In genomic region chr11:94544422-94544821, GRCm38 (mm10) we compare ENCODE assay signal across 9 mouse cellular contexts. TPM values are rescaled to one million over a fixed set of nuclear protein-coding genes. Genes with fewer than 3 reads are reported as not detected.
DNase-seq lines count a peak whose midpoint lies in the region; ATAC-seq lines count a peak whose summit lies in the region.
"Had no signal": no experiment of that assay in that cellular context is flagged by ENCODE, and none has a peak within 500 bp of the region (broad histone marks: within the 10 kb centered on the region; RNA-seq: fewer than 3 reads in every experiment).

No protein-coding gene starts in this region.

- 48% methylated on average over 18 of the region's 18 CpGs for WGBS in heart, embryonic 10.5 days
- WGBS in forebrain, embryonic 16.5 days = 45% methylated on average over 18 of the region's 18 CpGs
- 51% methylated on average over 18 of the region's 18 CpGs for WGBS in limb, embryonic 13.5 days

- ATAC-seq in forebrain, embryonic 16.5 days = no peak
- ATAC-seq in limb, embryonic 13.5 days (ENCODE audit: low FRiP score, low read depth) = no peak

- peak overlapping the region; percentile 45 for H3K4me3 ChIP-seq in heart, embryonic 10.5 days
- no peak overlapping the region for H3K4me3 ChIP-seq in forebrain, embryonic 16.5 days (replicated peaks; ENCODE audit: low read length)
- peak overlapping the region; percentile 19; the same call in 1 of the 2 replicates for H3K4me3 ChIP-seq in limb, embryonic 13.5 days

- peak overlapping the region; percentile 34 for H3K4me2 ChIP-seq in forebrain, embryonic 16.5 days (ENCODE audit: low read length)
- peak overlapping the region; percentile 54 for H3K4me2 ChIP-seq in limb, embryonic 13.5 days (replicated peaks)

- H3K9ac ChIP-seq in forebrain, embryonic 16.5 days (replicated peaks; ENCODE audit: low read depth, low read length) = no peak overlapping the region
- peak overlapping the region; percentile 48; the same call in 1 of the 2 replicates for H3K9ac ChIP-seq in limb, embryonic 13.5 days

- peak overlapping the region; percentile 37; the same call in 1 of the 2 replicates for H3K27ac ChIP-seq in heart, embryonic 10.5 days
- H3K27ac ChIP-seq in forebrain, embryonic 16.5 days (ENCODE audit: low read length) = no peak overlapping the region
- H3K27ac ChIP-seq in limb, embryonic 13.5 days = no peak overlapping the region

- H3K27me3 ChIP-seq in heart, embryonic 10.5 days (ENCODE audit: insufficient read depth, poor library complexity, severe bottlenecking) = no peaks in the 10 kb centered on the region
- H3K27me3 ChIP-seq in forebrain, embryonic 16.5 days (replicated peaks; ENCODE audit: control insufficient read depth, insufficient read depth, low read length) = no peaks in the 10 kb centered on the region
- H3K27me3 ChIP-seq in limb, embryonic 13.5 days = no peaks in the 10 kb centered on the region

- peaks cover 23% of the 10 kb centered on the region for H3K4me1 ChIP-seq in heart, embryonic 10.5 days
- H3K4me1 ChIP-seq in forebrain, embryonic 16.5 days (replicated peaks; ENCODE audit: control insufficient read depth, insufficient read depth, low read length) = peaks cover 14% of the 10 kb centered on the region
- peaks cover 21% of the 10 kb centered on the region for H3K4me1 ChIP-seq in limb, embryonic 13.5 days

- no peaks in the 10 kb centered on the region for H3K9me3 ChIP-seq in heart, embryonic 10.5 days
- H3K9me3 ChIP-seq in forebrain, embryonic 16.5 days (ENCODE audit: control insufficient read depth, low read length) = no peaks in the 10 kb centered on the region
- H3K9me3 ChIP-seq in limb, embryonic 13.5 days = no peaks in the 10 kb centered on the region

- no peak for DNase-seq in heart, embryonic 10.5 days (ENCODE audit: low spot score)
- DNase-seq in heart, postnatal 25 days (ENCODE audit: low spot score) = no peak
- DNase-seq in cerebellum, adult 8-10 months = peak; percentile 43
- DNase-seq in yolk sac, embryonic 10.5 days (ENCODE audit: low spot score) = no peak
- no peak for DNase-seq in layer of hippocampus, postnatal 36 days
- DNase-seq in thymus, postnatal 14 days = no peak

- peaks cover 8% of the 10 kb centered on the region; the same call in 1 of the 2 replicates for H3K36me3 ChIP-seq in heart, embryonic 10.5 days
- 0 out of 2 replicates have a peak, but pooled peaks cover 3% of the 10 kb centered on the region for H3K36me3 ChIP-seq in forebrain, embryonic 16.5 days (ENCODE audit: control insufficient read depth, insufficient read depth)
- peaks cover 12% of the 10 kb centered on the region for H3K36me3 ChIP-seq in limb, embryonic 13.5 days

- intact Hi-C loops in heart, postnatal 25 days (cut with DNase I) = loop anchor here (5.0 kb wide), 1 partner anchor 127 kb away; no protein-coding TSS in a partner anchor

RNA-seq across cellular contexts. Expression of gene Rsad1, which starts 4.6 kb away (rescaled TPM):
- 3.2 and 6.9 TPM in 2 replicates for polyA plus RNA-seq in heart, embryonic 10.5 days (2016; fragmentation: Nextera tagmentation; extraction: Ambion mirVana)
- total RNA-seq in heart, postnatal 25 days (2021) = 10 to 100 TPM; 11.3 to 11.5 TPM
- 6.6 and 6.7 TPM in 2 replicates for polyA plus RNA-seq in forebrain, embryonic 16.5 days (2015; fragmentation: Nextera tagmentation; extraction: Ambion mirVana)
- 4.8 and 6.4 TPM in 2 replicates for polyA plus RNA-seq in limb, embryonic 13.5 days (2015; fragmentation: Nextera tagmentation; extraction: Ambion mirVana)
- total RNA-seq in layer of hippocampus, postnatal 36 days (2021) = 1 to 10 TPM; 9.0 to 9.8 TPM

RNA-seq across cellular contexts. Expression of gene Chad, which starts 20.4 kb away (rescaled TPM):
- 0.11 and 0.28 TPM in 2 replicates for polyA plus RNA-seq in heart, embryonic 10.5 days (2016; fragmentation: Nextera tagmentation; extraction: Ambion mirVana)
- total RNA-seq in heart, postnatal 25 days (2021) = 1 to 10 TPM; 1.5 TPM
- polyA plus RNA-seq in forebrain, embryonic 16.5 days (2015; fragmentation: Nextera tagmentation; extraction: Ambion mirVana) = 0.24 and 0.52 TPM in 2 replicates
- polyA plus RNA-seq in limb, embryonic 13.5 days (2015; fragmentation: Nextera tagmentation; extraction: Ambion mirVana) = 14.1 and 17.3 TPM in 2 replicates
- under 1 TPM; 0.27 to 0.53 TPM for total RNA-seq in layer of hippocampus, postnatal 36 days (2021)

RNA-seq across cellular contexts. Expression of gene Mycbpap, which starts 22.9 kb away (rescaled TPM):
- 9.3 and 12.5 TPM in 2 replicates for polyA plus RNA-seq in heart, embryonic 10.5 days (2016; fragmentation: Nextera tagmentation; extraction: Ambion mirVana)
- total RNA-seq in heart, postnatal 25 days (2021) = 1 to 10 TPM in 1 of 2 experiments, under 1 TPM in 1; 0.68 to 1.1 TPM
- 1.9 and 2.6 TPM in 2 replicates for polyA plus RNA-seq in forebrain, embryonic 16.5 days (2015; fragmentation: Nextera tagmentation; extraction: Ambion mirVana)
- 3.8 and 4.4 TPM in 2 replicates for polyA plus RNA-seq in limb, embryonic 13.5 days (2015; fragmentation: Nextera tagmentation; extraction: Ambion mirVana)
- total RNA-seq in layer of hippocampus, postnatal 36 days (2021) = 1 to 10 TPM; 2.8 to 3.6 TPM
- polyA plus RNA-seq: liver, embryonic 16.5 days had no signal

RNA-seq across cellular contexts. Expression of gene Epn3, which starts 44.6 kb away (rescaled TPM):
- 7.7 and 14.2 TPM in 2 replicates for polyA plus RNA-seq in heart, embryonic 10.5 days (2016; fragmentation: Nextera tagmentation; extraction: Ambion mirVana)
- 10 to 100 TPM; 26.7 to 29.7 TPM for total RNA-seq in heart, postnatal 25 days (2021)
- 0.26 and 0.35 TPM in 2 replicates for polyA plus RNA-seq in forebrain, embryonic 16.5 days (2015; fragmentation: Nextera tagmentation; extraction: Ambion mirVana)
- 3.1 TPM in 2 replicates for polyA plus RNA-seq in limb, embryonic 13.5 days (2015; fragmentation: Nextera tagmentation; extraction: Ambion mirVana)
- 1 to 10 TPM; 1.4 to 1.8 TPM for total RNA-seq in layer of hippocampus, postnatal 36 days (2021)

RNA-seq across cellular contexts. Expression of gene Acsf2, which starts 57.2 kb away (rescaled TPM):
- polyA plus RNA-seq in heart, embryonic 10.5 days (2016; fragmentation: Nextera tagmentation; extraction: Ambion mirVana) = 2.8 and 4.1 TPM in 2 replicates
- total RNA-seq in heart, postnatal 25 days (2021) = 10 to 100 TPM; 16.2 to 18.3 TPM
- 0.98 and 1.2 TPM in 2 replicates for polyA plus RNA-seq in forebrain, embryonic 16.5 days (2015; fragmentation: Nextera tagmentation; extraction: Ambion mirVana)
- 7.0 and 7.5 TPM in 2 replicates for polyA plus RNA-seq in limb, embryonic 13.5 days (2015; fragmentation: Nextera tagmentation; extraction: Ambion mirVana)
- total RNA-seq in layer of hippocampus, postnatal 36 days (2021) = 10 to 100 TPM; 15.1 to 17.1 TPM
